In the genomic region with DNA sequence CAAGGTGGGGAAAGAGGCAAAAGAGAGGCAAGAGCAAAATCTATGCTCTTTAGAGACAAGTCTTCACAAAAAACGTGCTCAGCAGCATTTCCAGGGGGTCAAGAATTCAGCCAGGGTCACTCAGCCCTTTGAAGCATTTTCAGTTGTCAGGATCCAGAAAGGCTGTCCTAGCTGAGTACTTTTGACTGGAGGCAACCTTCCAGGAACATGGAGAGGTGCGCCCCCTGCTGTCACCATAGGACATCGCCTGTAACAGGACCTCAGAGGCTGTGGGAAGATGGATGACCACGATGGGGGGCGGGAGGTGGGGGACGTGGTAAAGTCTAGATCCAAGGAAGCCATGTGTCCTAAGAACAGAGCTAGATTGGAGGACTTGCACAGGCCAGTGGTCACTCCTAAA, we compare ENCODE assay signal across 10 mouse cellular contexts. TPM values are rescaled to one million over a fixed set of nuclear protein-coding genes. Genes with fewer than 3 reads are reported as not detected.
DNase-seq lines count a peak whose midpoint lies in the region; ATAC-seq and TF ChIP-seq lines count a peak whose summit lies in the region.
"Had no signal": no experiment of that assay in that cellular context is flagged by ENCODE, and none has a peak within 500 bp of the region (broad histone marks: within the 10 kb centered on the region; RNA-seq: fewer than 3 reads in every experiment).

No protein-coding gene starts in this region.

- no peak overlapping the region for H3K27ac ChIP-seq in forebrain, postnatal 0 days (ENCODE audit: low read depth, low read length)
- H3K27ac ChIP-seq in forebrain, embryonic 14.5 days (ENCODE audit: low read depth, low read length) = no peak overlapping the region
- no peak overlapping the region for H3K27ac ChIP-seq in midbrain, postnatal 0 days (ENCODE audit: low read depth, low read length)
- no peak overlapping the region for H3K27ac ChIP-seq in midbrain, embryonic 15.5 days
- H3K27ac ChIP-seq: heart, embryonic 13.5 days had no signal

- H3K4me2 ChIP-seq in forebrain, postnatal 0 days (ENCODE audit: low read depth) = no peak overlapping the region
- no peak overlapping the region for H3K4me2 ChIP-seq in forebrain, embryonic 14.5 days (ENCODE audit: low read length)
- no peak overlapping the region for H3K4me2 ChIP-seq in midbrain, postnatal 0 days (ENCODE audit: low read depth, low read length, poor library complexity, severe bottlenecking)
- H3K4me2 ChIP-seq in midbrain, embryonic 15.5 days = no peak overlapping the region
- H3K4me2 ChIP-seq: heart, embryonic 13.5 days had no signal

- H3K36me3 ChIP-seq in forebrain, postnatal 0 days (ENCODE audit: insufficient read depth) = no peaks in the 10 kb centered on the region
- no peaks in the 10 kb centered on the region for H3K36me3 ChIP-seq in forebrain, embryonic 14.5 days (ENCODE audit: control insufficient read depth, insufficient read depth, low read length)
- H3K36me3 ChIP-seq in midbrain, postnatal 0 days (ENCODE audit: insufficient read depth, low read length) = no peaks in the 10 kb centered on the region
- H3K36me3 ChIP-seq in midbrain, embryonic 15.5 days (replicated peaks) = no peaks in the 10 kb centered on the region
- H3K36me3 ChIP-seq: heart, embryonic 13.5 days had no signal

- H3K27me3 ChIP-seq in forebrain, postnatal 0 days (ENCODE audit: insufficient read depth, low read length) = no peaks in the 10 kb centered on the region
- no peaks in the 10 kb centered on the region for H3K27me3 ChIP-seq in forebrain, embryonic 14.5 days (replicated peaks; ENCODE audit: control insufficient read depth, insufficient read depth, low read length)
- no peaks in the 10 kb centered on the region for H3K27me3 ChIP-seq in midbrain, postnatal 0 days (ENCODE audit: insufficient read depth, low read length)
- no peaks in the 10 kb centered on the region for H3K27me3 ChIP-seq in midbrain, embryonic 15.5 days (replicated peaks)
- H3K27me3 ChIP-seq: heart, embryonic 13.5 days had no signal

- H3K4me1 ChIP-seq in forebrain, postnatal 0 days (ENCODE audit: insufficient read depth) = no peaks in the 10 kb centered on the region
- no peaks in the 10 kb centered on the region for H3K4me1 ChIP-seq in forebrain, embryonic 14.5 days (ENCODE audit: control insufficient read depth, insufficient read depth, low read length)
- H3K4me1 ChIP-seq in midbrain, postnatal 0 days (ENCODE audit: insufficient read depth, low read length) = no peaks in the 10 kb centered on the region
- no peaks in the 10 kb centered on the region for H3K4me1 ChIP-seq in midbrain, embryonic 15.5 days
- H3K4me1 ChIP-seq: heart, embryonic 13.5 days had no signal

- TF ChIP-seq CTCF in forebrain, postnatal 0 days (IDR thresholded peaks at IDR 0.05; ENCODE audit: low read depth) = 0 out of 2 replicates have a peak, but pooled peaks have one; percentile 13
- peak; percentile 34; the same call in 1 of the 2 replicates for TF ChIP-seq CTCF in midbrain, postnatal 0 days (IDR thresholded peaks at IDR 0.05)

- H3K4me3 ChIP-seq in forebrain, postnatal 0 days (ENCODE audit: low read depth, low read length) = no peak overlapping the region
- H3K4me3 ChIP-seq in forebrain, embryonic 14.5 days (ENCODE audit: low read depth, low read length) = no peak overlapping the region
- no peak overlapping the region for H3K4me3 ChIP-seq in midbrain, postnatal 0 days (ENCODE audit: low read depth, low read length)
- H3K4me3 ChIP-seq in midbrain, embryonic 15.5 days = no peak overlapping the region
- H3K4me3 ChIP-seq: heart, embryonic 13.5 days had no signal

- H3K9me3 ChIP-seq in forebrain, postnatal 0 days (ENCODE audit: low read length) = no peaks in the 10 kb centered on the region
- no peaks in the 10 kb centered on the region for H3K9me3 ChIP-seq in forebrain, embryonic 14.5 days (replicated peaks; ENCODE audit: control insufficient read depth, low read length)
- no peaks in the 10 kb centered on the region for H3K9me3 ChIP-seq in midbrain, postnatal 0 days (ENCODE audit: low read length)
- no peaks in the 10 kb centered on the region for H3K9me3 ChIP-seq in midbrain, embryonic 15.5 days
- H3K9me3 ChIP-seq: heart, embryonic 13.5 days had no signal

- no peak for ATAC-seq in forebrain, postnatal 0 days
- no peak for ATAC-seq in forebrain, embryonic 14.5 days
- ATAC-seq in midbrain, postnatal 0 days (ENCODE audit: low FRiP score) = no peak
- ATAC-seq in midbrain, embryonic 15.5 days (replicated peaks) = no peak

- no peak for DNase-seq in forebrain, postnatal 0 days
- DNase-seq in forebrain, embryonic 14.5 days (ENCODE audit: low spot score) = no peak
- no peak for DNase-seq in midbrain, postnatal 0 days (ENCODE audit: low spot score)
- peak; percentile 22 for DNase-seq in c-Kit-positive CD71-negative TER-119-negative erythroid progenitor cells, embryonic 14.5 days (ENCODE audit: low read depth)
- peak; percentile 14 to 17 for DNase-seq in layer of hippocampus, postnatal 36 days
- DNase-seq in retina, postnatal 1 day = peak; percentile 8
- no peak for DNase-seq in B cell, adult 2 months

- WGBS in forebrain, postnatal 0 days = 12% methylated on average over 6 of the region's 6 CpGs
- 16% methylated on average over 6 of the region's 6 CpGs for WGBS in forebrain, embryonic 14.5 days
- WGBS in midbrain, postnatal 0 days = 14% methylated on average over 5 of the region's 6 CpGs
- whole genome bisulfite sequencing in midbrain, embryonic 15.5 days = 16% methylated on average over 6 of the region's 6 CpGs

- no peak overlapping the region for H3K9ac ChIP-seq in forebrain, postnatal 0 days
- no peak overlapping the region for H3K9ac ChIP-seq in forebrain, embryonic 14.5 days (ENCODE audit: low read length)
- no peak overlapping the region for H3K9ac ChIP-seq in midbrain, postnatal 0 days (replicated peaks; ENCODE audit: low read length, poor library complexity, severe bottlenecking)
- no peak overlapping the region for H3K9ac ChIP-seq in midbrain, embryonic 15.5 days
- H3K9ac ChIP-seq: heart, embryonic 13.5 days had no signal

RNA-seq across cellular contexts. Expression of gene AU018091, which starts 24.9 kb away (rescaled TPM):
- not detected in 2 replicates for total RNA-seq in forebrain, postnatal 0 days (2014; rRNA removed)
- polyA plus RNA-seq in forebrain, postnatal 0 days (2015; fragmentation: Nextera tagmentation; extraction: Ambion mirVana) = not detected in 2 replicates
- polyA plus RNA-seq in forebrain, embryonic 14.5 days (2014; fragmentation: Nextera tagmentation; extraction: Ambion mirVana) = not detected in 2 replicates
- total RNA-seq in midbrain, postnatal 0 days (2014; rRNA removed) = not detected in 2 replicates
- polyA plus RNA-seq in midbrain, postnatal 0 days (2015; fragmentation: Nextera tagmentation; extraction: Ambion mirVana) = not detected in 2 replicates
- polyA plus RNA-seq in midbrain, embryonic 15.5 days (2015; fragmentation: Nextera tagmentation; extraction: Ambion mirVana) = not detected in 2 replicates
- total RNA-seq in layer of hippocampus, postnatal 36 days (2021) = not detected
- polyA plus RNA-seq: heart, embryonic 13.5 days had no signal

RNA-seq across cellular contexts. Expression of gene Nlrp12, which starts 55.6 kb away (rescaled TPM):
- not detected in 2 replicates for total RNA-seq in forebrain, postnatal 0 days (2014; rRNA removed)
- polyA plus RNA-seq in forebrain, postnatal 0 days (2015; fragmentation: Nextera tagmentation; extraction: Ambion mirVana) = 0.04 and 0.05 TPM in 2 replicates
- not detected in 2 replicates for polyA plus RNA-seq in forebrain, embryonic 14.5 days (2014; fragmentation: Nextera tagmentation; extraction: Ambion mirVana)
- 0.05 and 0.16 TPM in 2 replicates for total RNA-seq in midbrain, postnatal 0 days (2014; rRNA removed)
- polyA plus RNA-seq in midbrain, postnatal 0 days (2015; fragmentation: Nextera tagmentation; extraction: Ambion mirVana) = 0.09 TPM in 1 of 2 replicates, not detected in the other
- polyA plus RNA-seq in midbrain, embryonic 15.5 days (2015; fragmentation: Nextera tagmentation; extraction: Ambion mirVana) = 0.05 TPM in 2 replicates
- under 1 TPM in 1 of 2 experiments, not detected in 1; 0.05 TPM for total RNA-seq in layer of hippocampus, postnatal 36 days (2021)
- polyA plus RNA-seq: heart, embryonic 13.5 days; stomach, embryonic 14.5 days had no signal

Comparison
In these comparisons a context has a peak if more than half of its experiments do, and no peak if none do; other contexts are left out.
1. DNase-seq: peak in c-Kit-positive CD71-negative TER-119-negative erythroid progenitor cells, embryonic 14.5 days (single experiment), layer of hippocampus, postnatal 36 days (2 of 2) and retina, postnatal 1 day (single experiment); none in forebrain, postnatal 0 days (single experiment), forebrain, embryonic 14.5 days (single experiment), midbrain, postnatal 0 days (single experiment) and B cell, adult 2 months (0 of 2).